Mouse (Mus musculus) stomach, embryonic 16.5 days (tissue): Measurements from ENCODE around the gene Shroom1. TPM values are rescaled to one million over a fixed set of nuclear protein-coding genes. Genes with fewer than 3 reads are reported as not detected.
A peak's percentile ranks its signal among the peaks of the same experiment; 100 is the strongest.

Experiments
- ATAC-seq: fragments of 200-750 bp; cut with Nextera tagmentation; 2 replicates; pipeline ENCODE4 v1.8.0; 2017; ENCODE audit warnings: moderate number of reproducible peaks, moderate TSS enrichment; ENCODE audit not compliant: insufficient read depth, low FRiP score
- H3K27ac ChIP-seq: fragments of 300-500 bp; sonication (generic); 2 replicates; pipeline ENCODE4 v1.5.1; 2014; ENCODE audit warnings: low read length
- H3K27me3 ChIP-seq: fragments of 300-500 bp; sonication (generic); 2 replicates; pipeline ENCODE4 v1.6.1; 2014; ENCODE audit warnings: low read length, control low read depth, mixed read lengths; ENCODE audit not compliant: control insufficient read depth, insufficient read depth
- H3K36me3 ChIP-seq: fragments of 300-500 bp; sonication (generic); 2 replicates; pipeline ENCODE4 v1.6.1; 2014; ENCODE audit warnings: low read length; ENCODE audit not compliant: control insufficient read depth, insufficient read depth
- H3K4me1 ChIP-seq: fragments of 300-500 bp; sonication (generic); 2 replicates; pipeline ENCODE4 v1.6.1; 2014; ENCODE audit warnings: low read length, control low read depth, mixed read lengths; ENCODE audit not compliant: control insufficient read depth, insufficient read depth
- H3K4me2 ChIP-seq: fragments of 300-500 bp; sonication (generic); 2 replicates; pipeline ENCODE4 v1.6.1; 2014; ENCODE audit warnings: low read depth, low read length, mixed read lengths
- H3K4me3 ChIP-seq: fragments of 300-500 bp; sonication (generic); replicated peaks from 2 replicates; pipeline ENCODE4 v1.5.1; 2014; ENCODE audit warnings: mild to moderate bottlenecking, low read length
- H3K9ac ChIP-seq: fragments of 300-500 bp; sonication (generic); 2 replicates; pipeline ENCODE4 v1.6.1; 2014; ENCODE audit warnings: low read length
- H3K9me3 ChIP-seq: fragments of 300-500 bp; sonication (generic); replicated peaks from 2 replicates; pipeline ENCODE4 v1.6.1; 2016; ENCODE audit warnings: low read length, control low read depth; ENCODE audit not compliant: control insufficient read depth
- WGBS: fragments of 180-500 bp; shearing (Covaris S2); extraction: QIAGEN DNeasy Blood & Tissue Kit; methylation state at CpG from one replicate; pipeline ENCODE4 v1.1.7; 2014; 5-methylcytosine and 5-hydroxymethylcytosine counted together
- polyA plus RNA-seq: library from polyadenylated mRNA; unstranded; fragments of >200 nt; fragmentation: Nextera tagmentation; extraction: Ambion mirVana; gene quantifications from 2 replicates; pipeline ENCODE4 v1.2.1, GENCODE M21; 2015

The Shroom1 gene
- polyA plus RNA-seq, 1 experiment from 2014 or later = 1.8 TPM

DNA sequence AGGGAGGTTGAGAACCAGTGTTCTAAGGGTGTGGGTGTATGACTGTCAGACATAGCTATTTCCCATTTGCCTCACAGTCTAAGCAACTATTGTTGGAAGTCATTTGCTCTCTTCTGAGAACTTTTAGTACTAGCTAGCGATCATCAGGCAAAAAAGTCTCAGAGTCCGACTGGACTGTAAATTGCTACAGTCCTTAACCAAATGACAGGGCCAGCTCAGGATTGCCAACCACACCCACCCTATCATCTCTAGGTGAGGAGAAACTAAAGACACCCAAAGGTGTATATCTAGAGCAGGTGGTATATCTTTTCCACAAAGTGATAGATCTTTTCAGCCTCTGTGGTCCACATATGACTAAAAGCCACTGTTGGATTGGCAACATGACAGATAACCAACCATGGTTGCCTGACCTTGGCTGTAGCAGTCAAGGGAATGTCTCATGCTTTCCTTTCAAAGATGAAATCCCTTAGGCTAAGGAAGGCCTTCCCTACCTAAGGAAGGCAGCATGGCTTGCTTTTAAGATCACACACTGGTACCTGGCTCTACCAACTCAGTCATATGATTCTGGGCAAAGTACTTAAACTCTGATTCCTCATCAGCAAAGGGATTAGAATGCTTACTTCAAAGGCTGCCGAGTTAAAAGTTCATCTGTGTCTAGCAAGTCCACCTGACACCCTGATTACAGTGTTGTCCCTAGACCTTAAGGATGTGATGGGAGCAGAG lies 28.9 kb upstream of the Shroom1 start:
- 86% methylated on average over 3 of the region's 3 CpGs for WGBS
- no peak overlapping the region for H3K4me2 ChIP-seq
- H3K4me3 ChIP-seq = no peak overlapping the region
- no peak overlapping the region for H3K9ac ChIP-seq
- H3K27ac ChIP-seq = no peak overlapping the region
- no peaks in the 10 kb centered on the region for H3K9me3 ChIP-seq
- peaks cover 12% of the 10 kb centered on the region for H3K4me1 ChIP-seq
- 0 out of 2 replicates have a peak, but pooled peaks cover 9% of the 10 kb centered on the region for H3K36me3 ChIP-seq
- no peaks in the 10 kb centered on the region for H3K27me3 ChIP-seq
- ATAC-seq = no peak

DNA sequence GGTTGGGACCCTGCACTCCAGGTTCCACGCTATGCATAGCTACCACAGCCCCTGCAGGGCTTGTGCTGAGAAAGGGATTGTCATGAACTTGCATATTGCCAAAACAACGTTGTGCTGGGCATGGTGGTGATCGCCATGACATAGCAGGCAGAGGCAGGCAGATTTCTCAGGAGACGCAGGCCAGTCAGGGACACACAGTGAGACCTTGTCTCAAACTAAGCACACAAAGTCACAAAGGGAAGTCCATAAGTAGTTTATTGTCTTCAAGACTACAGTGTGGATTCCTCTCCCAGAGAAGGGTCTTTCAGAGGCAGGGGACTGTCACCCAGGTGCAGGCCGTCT lies 28.3 kb upstream of the Shroom1 start:
- peaks cover 12% of the 10 kb centered on the region for H3K4me1 ChIP-seq
- H3K27me3 ChIP-seq = no peaks in the 10 kb centered on the region
- H3K27ac ChIP-seq = no peak overlapping the region
- H3K4me3 ChIP-seq = no peak overlapping the region
- H3K9ac ChIP-seq = no peak overlapping the region
- H3K9me3 ChIP-seq = no peaks in the 10 kb centered on the region
- 0 out of 2 replicates have a peak, but pooled peaks cover 9% of the 10 kb centered on the region for H3K36me3 ChIP-seq
- no peak overlapping the region for H3K4me2 ChIP-seq
- WGBS = 95% methylated on average over 5 of the region's 5 CpGs
- ATAC-seq = no peak

DNA sequence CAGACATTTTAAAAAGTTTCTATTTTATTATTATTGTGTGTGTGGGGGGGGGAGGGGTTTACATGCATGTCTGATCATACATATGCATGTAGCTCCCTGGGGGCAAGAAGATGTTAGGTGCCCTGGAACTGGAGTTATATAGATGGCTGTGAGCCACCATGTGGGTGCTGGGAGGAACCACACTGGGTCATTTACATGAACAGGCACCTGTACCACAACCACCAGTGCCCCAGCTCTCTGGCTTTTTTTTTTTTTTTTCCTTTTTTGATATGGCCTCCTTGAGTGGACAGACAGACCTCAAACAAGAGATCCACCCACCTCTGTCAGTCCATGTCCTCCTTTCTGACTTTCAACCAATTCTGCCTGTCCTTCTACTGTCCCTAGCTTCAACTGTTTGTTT lies 27.8 kb upstream of the Shroom1 start:
- no peak overlapping the region for H3K27ac ChIP-seq
- 0 out of 2 replicates have a peak, but pooled peaks cover 9% of the 10 kb centered on the region for H3K36me3 ChIP-seq
- peak overlapping the region; percentile 66; the same call in 1 of the 2 replicates for H3K4me2 ChIP-seq
- no peak for ATAC-seq
- no peaks in the 10 kb centered on the region for H3K9me3 ChIP-seq
- H3K4me3 ChIP-seq = 0 out of 2 replicates have a peak overlapping the region, but pooled peaks have one; percentile 79
- H3K9ac ChIP-seq = no peak overlapping the region
- H3K4me1 ChIP-seq = peaks cover 12% of the 10 kb centered on the region
- H3K27me3 ChIP-seq = no peaks in the 10 kb centered on the region

DNA sequence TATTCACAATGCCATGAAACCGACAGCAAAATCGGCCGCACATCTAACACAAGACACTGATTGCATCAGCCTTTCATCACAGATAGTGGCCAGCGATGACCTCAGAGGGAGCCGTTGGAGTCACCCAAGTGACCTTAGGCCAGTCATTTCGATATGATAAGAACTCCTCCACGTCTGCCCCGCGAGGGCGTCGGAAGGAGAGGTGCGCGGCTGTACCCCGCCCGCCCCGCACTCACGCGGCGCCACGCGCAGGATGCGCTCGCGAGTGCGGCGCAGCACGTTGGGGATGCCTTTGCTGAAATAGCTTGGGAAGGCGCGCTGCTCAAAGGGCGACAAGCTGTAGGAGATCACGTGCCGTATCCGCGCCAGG lies 26.7 kb upstream of the Shroom1 start:
- Histone ChIP-seq H3K36me3 (0 out of 2 replicates have a peak, but pooled peaks cover 9% of the 10 kb centered on the region), H3K4me2 (peak overlapping the region; percentile 66), H3K27ac (peak overlapping the region; percentile 48; the same call in 1 of the 2 replicates), H3K4me3 (peak overlapping the region; percentile 79), H3K9ac (peak overlapping the region; percentile 91), H3K27me3 (no peaks in the 10 kb centered on the region), H3K4me1 (peaks cover 12% of the 10 kb centered on the region), H3K9me3 (no peaks in the 10 kb centered on the region)
- WGBS = under 1% methylated on average over 34 of the region's 34 CpGs
- ATAC-seq = peak; percentile 8; the same call in 1 of the 2 replicates

DNA sequence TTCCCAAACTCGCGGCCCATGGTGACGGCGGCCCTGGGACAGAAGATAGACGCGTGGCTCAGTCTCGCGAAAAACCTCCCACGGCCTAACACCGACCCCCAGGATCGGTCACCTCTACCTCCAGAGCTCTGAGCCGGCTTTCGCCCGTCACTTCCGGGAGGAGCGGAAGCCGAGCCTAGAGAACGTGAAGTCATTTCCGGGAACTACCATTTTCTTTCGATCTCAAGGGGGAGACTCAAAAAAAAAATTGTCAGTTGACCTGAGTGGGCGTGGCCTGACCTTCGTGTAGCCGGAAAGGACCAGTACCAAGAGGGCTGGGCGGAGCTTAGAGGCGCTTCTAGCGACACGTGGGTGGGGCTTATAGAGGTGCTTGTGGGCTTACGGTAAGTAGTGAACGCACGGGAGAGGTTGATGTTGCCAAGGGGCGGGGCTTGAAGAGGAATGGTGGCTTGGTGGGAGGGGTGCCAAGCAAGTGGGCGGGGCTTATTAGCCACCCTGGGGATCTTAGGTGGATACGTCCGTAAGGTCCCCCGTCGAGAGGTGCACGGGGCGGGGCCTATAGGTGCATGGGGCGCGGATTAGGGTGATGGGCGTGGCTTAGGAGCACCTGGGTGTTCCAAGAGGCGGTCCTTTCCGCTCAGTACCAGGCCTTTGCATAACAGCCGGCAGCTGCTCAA lies 26.2 kb upstream of the Shroom1 start, which contains the start of the genes Uqcrq and Gdf9:
TSS of gene Uqcrq (minus strand) at position 162 of the 677 bp plus-strand sequence.
TSS of gene Gdf9 (plus strand) at position 354 of the 677 bp plus-strand sequence.
- peak within 1 kb of the TSS; percentile 48 for H3K27ac ChIP-seq
- H3K9me3 ChIP-seq = no peaks in the 10 kb centered on the region
- H3K36me3 ChIP-seq = 0 out of 2 replicates have a peak, but pooled peaks cover 9% of the 10 kb centered on the region
- H3K9ac ChIP-seq = peak within 1 kb of the TSS; percentile 91
- H3K4me3 ChIP-seq = peak within 1 kb of the TSS; percentile 79
- H3K27me3 ChIP-seq = no peaks in the 10 kb centered on the region
- peak; percentile 97 for ATAC-seq
- under 1% methylated on average over 44 of the region's 44 CpGs for WGBS
- peak within 1 kb of the TSS; percentile 66 for H3K4me2 ChIP-seq
- H3K4me1 ChIP-seq = peaks cover 12% of the 10 kb centered on the region

DNA sequence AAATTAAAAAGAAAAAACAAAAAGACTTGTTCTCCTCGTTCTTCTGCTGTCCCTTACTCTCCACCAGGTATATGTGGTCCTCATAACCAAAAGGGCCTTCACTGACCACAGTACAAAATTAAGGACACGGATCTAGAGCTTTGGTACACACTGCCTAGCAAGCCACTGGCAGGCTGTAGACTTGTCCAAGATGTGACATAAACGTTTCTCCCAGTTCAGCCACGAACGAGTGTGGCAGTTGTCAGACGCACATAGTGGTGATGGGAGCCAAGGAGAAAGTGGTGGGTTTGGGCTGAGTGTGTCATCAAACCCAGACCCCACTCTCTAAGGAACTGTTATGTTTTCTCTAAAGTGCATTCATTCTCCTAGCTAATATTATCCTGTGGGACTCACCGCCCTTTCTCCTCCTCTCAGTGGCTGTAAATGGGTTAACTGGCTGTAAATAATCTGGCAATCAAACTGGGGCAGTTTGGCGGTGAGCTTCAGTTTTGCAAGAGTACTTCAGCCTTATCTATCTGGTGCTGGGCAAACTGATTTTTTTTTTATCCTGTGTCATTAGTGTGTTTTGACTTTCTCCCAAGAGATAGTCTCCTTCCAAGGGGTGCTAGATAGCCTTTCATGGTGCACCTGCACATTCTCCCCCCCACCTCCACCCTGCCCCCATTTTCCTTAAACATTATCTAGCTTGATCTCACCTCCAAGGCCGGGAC lies 25.5 kb upstream of the Shroom1 start:
- Histone ChIP-seq H3K9me3 (no peaks in the 10 kb centered on the region), H3K36me3 (0 out of 2 replicates have a peak, but pooled peaks cover 9% of the 10 kb centered on the region), H3K27me3 (no peaks in the 10 kb centered on the region), H3K4me3 (peak overlapping the region; percentile 79), H3K4me1 (peaks cover 12% of the 10 kb centered on the region), H3K4me2 (peak overlapping the region; percentile 49), H3K9ac (peak overlapping the region; percentile 91; the same call in 1 of the 2 replicates), H3K27ac (peak overlapping the region; percentile 45)
- WGBS = 11% methylated on average over 9 of the region's 9 CpGs
- ATAC-seq = no peak; the same call in 1 of the 2 replicates

DNA sequence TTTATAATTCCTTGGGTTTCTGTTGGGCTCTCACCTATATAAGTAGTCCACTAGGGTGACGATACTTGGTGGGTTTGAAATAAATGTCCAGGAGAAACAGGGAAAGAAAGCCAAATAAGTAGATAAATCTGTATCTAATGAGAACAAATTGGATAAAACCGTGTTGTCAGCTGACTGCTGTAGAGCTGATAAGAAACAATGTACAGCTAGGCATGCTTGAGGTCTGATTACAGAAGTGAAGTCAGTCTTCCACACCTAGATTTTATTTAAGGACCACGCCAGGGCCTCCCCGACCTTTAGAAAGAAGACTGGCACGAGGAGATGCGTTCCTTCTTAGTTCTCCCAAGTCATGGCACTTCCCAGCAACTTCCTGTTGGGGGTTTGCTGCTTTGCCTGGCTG lies 23.9 kb upstream of the Shroom1 start:
- 50% methylated on average over 6 of the region's 6 CpGs for WGBS
- no peaks in the 10 kb centered on the region for H3K9me3 ChIP-seq
- no peak overlapping the region for H3K4me2 ChIP-seq
- no peaks in the 10 kb centered on the region for H3K27me3 ChIP-seq
- no peak overlapping the region for H3K9ac ChIP-seq
- no peak overlapping the region for H3K27ac ChIP-seq
- 0 out of 2 replicates have a peak, but pooled peaks cover 8% of the 10 kb centered on the region for H3K36me3 ChIP-seq
- H3K4me3 ChIP-seq = no peak overlapping the region
- no peak for ATAC-seq
- H3K4me1 ChIP-seq = peaks cover 12% of the 10 kb centered on the region

DNA sequence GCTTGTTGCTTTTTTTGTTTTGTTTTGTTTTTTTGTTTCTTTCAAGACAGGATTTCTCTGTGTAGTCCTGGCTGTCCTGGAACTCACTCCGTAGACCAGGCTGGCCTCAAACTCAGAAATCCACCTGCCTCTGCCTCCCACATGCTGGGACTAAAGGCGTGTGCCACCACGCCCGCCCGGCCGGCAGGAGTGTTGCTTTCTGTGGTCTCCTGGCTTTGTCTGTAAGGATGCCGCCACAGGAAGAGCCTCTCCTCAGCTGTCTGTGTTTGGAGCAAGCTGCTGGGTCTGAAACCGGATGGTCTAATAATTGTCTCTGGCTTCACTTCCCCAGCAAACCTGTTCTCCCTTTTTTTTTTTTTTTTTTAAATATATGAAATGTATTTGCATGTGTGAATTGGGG lies 21.5 kb upstream of the Shroom1 start:
- Histone ChIP-seq H3K4me3 (no peak overlapping the region), H3K9ac (no peak overlapping the region), H3K4me1 (0 out of 2 replicates have a peak, but pooled peaks cover 5% of the 10 kb centered on the region), H3K4me2 (no peak overlapping the region), H3K9me3 (no peaks in the 10 kb centered on the region), H3K27ac (no peak overlapping the region), H3K27me3 (no peaks in the 10 kb centered on the region), H3K36me3 (no peaks in the 10 kb centered on the region)
- no peak for ATAC-seq
- WGBS = 80% methylated on average over 8 of the region's 8 CpGs
